Mouse (Mus musculus) cerebellum, adult 11 months (tissue): Measurements from ENCODE around the gene Snapc4.

Experiments used
- DNase-seq: peaks from one replicate; pipeline ENCODE4 v3.0.0; 2022

Snapc4 gene

GRCm38 (mm10) chr2:26372396-26372795, 8.1 kb downstream of the Snapc4 start:
- DNase-seq = no peak

GRCm38 (mm10) chr2:26368572-26368971, 11.9 kb downstream of the Snapc4 start:
- no peak for DNase-seq

GRCm38 (mm10) chr2:26367911-26368310, 12.5 kb downstream of the Snapc4 start:
- no peak for DNase-seq

DNA sequence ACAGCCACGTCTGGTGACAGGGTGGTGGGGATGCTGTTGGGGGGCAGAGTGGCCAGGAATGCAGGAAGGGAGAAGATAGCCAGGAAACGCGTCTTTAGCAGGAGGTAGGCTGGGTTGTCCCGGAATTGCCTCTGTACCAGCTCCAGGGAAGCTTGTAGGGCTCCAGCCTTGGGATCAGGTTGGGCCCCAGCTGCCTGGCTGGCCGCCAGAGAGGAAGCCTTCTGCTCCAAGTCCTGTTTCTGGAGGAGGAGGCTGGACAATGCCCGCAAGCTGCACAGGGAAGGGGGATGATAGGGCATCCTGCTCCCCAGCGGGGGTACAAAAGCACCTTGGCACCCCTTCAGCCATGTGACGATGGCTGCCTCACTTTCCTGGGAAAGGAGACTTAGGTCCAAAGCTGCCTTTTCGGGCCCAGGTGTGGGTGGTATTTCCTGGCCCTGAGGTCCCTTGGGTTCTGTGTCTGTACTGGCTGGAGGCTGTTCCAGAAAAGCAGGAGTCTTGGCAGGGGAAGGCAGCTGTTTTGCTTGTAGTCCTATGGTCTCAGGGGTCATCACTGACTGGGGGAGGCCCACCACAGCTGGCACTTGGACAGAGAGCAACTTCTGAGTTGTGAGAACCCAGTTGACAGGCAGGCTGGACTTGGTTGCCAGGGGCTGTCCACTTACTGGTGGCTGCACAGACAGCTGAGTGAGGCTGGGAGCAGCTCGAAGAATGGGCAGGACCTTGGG, 15.6 kb downstream of the Snapc4 start:
- DNase-seq = peak; percentile 69

- DNase-seq = no peak
Measured at GRCm38 (mm10) chr2:26363481-26363880, 17.0 kb downstream of the Snapc4 start.

DNA sequence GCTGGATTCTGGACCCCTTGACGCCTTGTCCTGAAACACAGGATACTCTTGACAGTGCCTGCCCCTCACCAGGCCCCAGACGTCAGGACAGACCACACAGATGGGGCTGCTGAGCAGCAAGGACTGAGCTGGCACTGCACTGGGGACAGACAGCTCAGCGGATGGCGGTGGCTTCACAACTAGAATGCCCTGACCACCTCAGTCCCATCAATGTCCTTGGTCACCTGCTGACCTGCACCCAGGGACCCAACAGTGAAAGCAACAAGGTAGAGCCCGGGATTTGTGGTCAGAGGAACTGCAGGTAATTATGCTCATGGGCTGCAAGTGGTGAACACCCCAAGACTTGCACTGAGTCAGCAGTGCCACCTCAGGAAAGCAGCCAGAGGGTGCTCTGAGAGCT, 17.5 kb downstream of the Snapc4 start:
- no peak for DNase-seq

DNA sequence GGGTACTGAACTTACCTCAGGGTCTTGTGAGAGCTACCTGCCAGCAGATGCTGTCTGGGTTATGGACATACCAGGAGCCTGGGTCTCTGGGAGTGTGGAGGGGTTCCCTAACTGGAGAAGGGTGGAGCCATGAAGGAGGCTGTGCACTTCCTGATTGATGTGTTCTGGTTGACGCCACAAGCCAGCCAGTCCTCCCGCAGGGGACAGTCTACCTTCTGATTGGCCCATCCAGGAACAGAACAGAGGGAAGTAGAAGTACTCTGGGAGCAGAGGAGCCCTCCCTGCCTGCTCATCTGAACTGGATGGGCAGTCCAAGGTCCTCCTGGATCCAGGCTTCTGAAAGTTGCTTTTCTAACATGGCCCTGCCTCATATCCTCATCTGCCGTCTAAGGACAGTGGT, 19.7 kb downstream of the Snapc4 start, which contains the start of gene Card9:
TSS of gene Card9 (minus strand) at position 147 of the 400 bp plus-strand sequence.
- no peak for DNase-seq

DNA sequence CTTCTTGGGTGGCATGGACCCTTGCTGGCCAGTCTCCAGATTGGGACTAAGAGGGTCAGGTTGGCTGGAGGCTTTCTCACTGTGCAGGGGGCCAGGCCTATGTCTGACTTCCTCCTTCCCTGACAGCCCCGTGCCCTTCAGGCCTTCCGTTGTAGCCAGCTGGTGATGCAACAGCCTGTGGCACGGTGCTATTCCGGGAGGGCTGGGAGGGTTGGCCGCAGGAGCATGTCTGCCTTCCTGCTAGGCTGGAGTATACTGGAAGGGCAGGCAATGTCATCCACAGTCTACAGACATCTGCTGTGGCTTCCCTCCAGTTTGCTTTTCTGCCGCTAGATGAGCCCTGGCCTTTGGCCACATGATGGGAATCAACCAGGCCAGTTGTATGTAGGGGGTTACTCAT, 20.5 kb downstream of the Snapc4 start:
- peak; percentile 21 for DNase-seq

GRCm38 (mm10) chr2:26358667-26359320, 21.7 kb downstream of the Snapc4 start:
- DNase-seq = no peak

DNA sequence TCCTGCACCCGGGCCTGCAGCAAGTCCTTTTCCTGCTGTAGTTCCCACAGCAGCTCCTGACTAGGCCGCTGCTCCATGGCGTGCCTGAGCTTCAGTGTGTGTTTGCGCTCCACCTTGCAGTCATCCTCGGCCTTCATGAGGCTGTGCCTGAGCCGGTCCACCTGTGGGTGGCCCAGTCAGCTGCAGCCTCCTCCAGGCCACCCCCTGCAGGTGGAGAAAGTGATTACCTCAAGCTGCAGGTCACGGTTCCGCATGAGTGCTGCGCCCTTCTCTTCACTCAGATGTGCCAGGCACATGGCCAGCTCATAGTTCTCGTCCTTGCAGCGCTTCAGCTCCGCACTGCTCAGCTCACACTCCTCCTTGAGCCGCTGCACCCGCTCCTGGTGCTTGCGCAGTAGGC, 23.0 kb downstream of the Snapc4 start:
- peak; percentile 31 for DNase-seq

DNA sequence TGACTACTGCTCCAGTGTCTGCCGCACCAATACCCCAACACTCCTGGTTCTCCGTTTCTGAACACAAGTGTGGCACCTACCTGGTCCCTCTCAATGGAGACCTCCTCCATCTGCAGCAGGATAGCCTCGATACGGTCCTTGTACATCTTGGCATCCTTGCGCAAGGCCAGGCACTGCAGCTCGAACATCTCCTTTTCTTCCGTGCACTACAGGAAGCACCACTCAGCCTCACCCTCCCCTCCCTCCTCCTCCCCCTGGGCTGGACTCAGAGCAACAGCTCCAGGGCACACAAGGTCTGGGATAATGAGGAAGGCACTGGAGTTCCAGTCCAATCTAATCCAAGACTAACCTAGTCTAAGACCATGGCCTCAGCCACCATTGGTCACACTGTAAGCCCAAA, 23.8 kb downstream of the Snapc4 start:
- DNase-seq = no peak

DNA sequence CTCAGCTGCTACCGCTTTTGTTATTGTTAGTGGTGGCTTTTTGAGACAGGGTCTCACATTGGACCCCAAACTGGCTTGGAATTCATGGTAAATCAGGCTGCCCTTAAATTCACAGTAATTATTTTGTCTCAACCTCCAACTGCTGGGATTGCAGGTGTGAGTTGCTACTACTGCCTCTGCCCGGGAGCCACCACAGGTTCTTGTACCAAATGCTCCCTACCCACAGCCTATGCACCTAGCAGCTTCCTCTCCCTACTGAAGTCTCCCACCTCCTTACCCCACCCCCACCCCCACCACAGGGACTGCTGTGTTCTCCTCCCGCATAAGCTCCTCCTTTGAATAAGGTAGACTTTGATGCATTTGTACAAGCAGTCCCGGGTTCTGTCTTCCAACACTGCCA, 24.2 kb downstream of the Snapc4 start:
- no peak for DNase-seq

GRCm38 (mm10) chr2:26354401-26354800, 26.1 kb downstream of the Snapc4 start:
- no peak for DNase-seq

DNA sequence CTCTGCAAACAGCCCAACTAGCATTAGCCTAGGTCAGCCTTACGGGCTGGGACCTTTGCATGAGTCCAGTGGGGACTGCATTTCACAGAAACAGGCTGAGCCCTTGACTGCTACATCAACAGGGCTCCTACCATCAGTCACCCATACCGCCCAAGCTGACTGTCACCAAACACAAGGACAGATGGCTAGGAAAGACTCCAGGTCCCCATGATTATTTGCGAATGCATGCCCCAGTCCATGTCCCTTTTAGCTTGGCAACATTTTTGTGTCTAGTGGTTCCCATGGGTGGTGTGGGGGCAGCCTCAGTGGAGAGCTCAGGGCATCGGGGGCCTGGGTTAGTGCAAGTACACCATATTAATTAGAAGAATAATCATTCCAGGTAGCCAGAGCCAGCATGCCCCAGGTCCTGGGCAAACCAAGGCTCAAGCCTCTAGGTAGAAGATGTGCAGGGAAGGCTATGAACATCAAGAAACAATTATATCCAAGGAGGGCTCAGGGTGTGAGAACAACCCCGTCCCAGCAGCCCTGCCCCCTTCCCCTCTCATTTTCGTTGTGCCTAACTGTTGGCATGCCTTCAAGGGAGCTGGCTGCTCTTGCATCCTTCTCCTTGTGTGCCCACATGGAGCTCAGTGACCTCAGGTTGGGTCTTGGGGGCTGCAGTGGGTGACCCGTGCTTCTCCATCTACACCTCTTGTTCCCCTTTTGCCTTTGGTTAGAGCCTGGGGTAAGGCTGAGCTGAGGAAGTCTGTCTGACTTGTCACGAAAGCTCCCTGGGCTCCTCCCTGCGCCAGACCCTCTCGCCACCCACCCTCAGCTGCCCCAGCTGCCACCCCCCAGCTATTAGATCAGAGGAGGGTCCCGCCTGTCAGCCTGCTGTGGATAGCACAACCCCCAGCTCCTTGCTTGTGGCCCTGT, 27.1 kb downstream of the Snapc4 start:
- DNase-seq = peak; percentile 49

GRCm38 (mm10) chr2:26352291-26352910, 28.1 kb downstream of the Snapc4 start:
- peak; percentile 54 for DNase-seq

GRCm38 (mm10) chr2:26351358-26352290, 28.8 kb downstream of the Snapc4 start, which contains the start of gene Dnlz:
TSS of gene Dnlz (minus strand) at chr2:26352110.
- DNase-seq = peak; percentile 93

DNA sequence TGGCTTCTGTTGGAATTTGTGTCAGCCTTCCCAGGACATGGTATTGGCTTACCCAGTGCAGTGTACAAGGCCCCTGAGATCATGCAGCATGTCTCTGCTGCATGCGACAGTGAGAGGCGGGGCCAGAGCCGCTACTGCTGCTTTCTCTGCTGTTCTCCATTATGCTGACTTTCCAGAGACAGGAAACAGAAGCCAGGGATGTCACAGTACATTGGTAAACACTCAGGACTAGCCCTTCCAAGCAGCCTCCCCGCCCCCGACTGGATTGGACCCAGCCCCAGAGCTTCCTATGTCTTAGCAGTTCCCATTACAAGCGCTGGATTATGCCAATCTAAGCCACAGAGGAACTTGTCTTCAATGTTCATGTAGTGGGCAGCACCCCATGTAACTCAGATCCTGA, 32.2 kb downstream of the Snapc4 start:
- no peak for DNase-seq

DNA sequence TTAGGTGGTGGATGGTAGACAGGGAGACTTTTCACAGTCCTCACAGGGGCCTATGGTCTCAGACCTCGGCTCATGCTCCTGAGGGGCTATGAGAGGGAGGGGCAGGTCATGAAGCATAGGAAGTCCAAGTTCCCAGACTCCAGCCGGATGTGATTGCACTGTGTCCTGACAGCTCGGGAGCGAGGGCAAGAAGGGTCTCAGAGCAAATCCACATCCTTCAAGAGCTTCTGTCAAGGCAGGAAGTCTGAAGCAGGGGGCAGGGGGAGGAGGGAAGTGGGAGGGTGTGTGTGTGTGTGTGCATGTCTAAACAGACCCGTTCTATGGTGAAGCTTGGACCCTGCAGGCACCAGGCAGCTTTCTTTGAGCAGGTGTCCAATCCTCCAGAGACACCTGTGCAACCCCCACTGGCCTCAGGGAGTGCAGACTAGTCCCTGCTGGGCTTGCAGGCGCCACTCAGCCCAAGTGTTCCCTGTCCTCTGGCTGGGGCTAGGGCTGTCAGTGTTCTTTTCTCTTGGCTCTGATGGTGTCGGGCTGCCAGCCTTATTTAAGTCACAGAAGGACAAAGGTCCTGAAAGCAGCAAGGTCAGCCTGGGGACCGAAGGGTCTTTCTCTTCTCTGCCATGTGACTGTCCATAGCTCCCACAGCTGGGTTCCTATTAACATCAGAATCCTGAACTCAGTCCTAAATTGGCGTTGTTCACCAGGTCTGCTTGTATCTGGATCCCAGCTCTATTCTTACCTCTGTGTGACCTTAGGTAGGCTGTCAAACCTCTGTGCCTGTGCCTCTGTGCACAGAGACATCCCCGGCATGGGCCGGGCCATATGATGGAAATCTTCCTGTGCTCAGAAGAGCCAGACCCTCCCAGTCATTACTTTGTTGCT, 37.6 kb downstream of the Snapc4 start:
- no peak for DNase-seq

GRCm38 (mm10) chr2:26342044-26342443, 38.4 kb downstream of the Snapc4 start:
- peak; percentile 72 for DNase-seq

- DNase-seq = no peak
Measured at GRCm38 (mm10) chr2:26341510-26341981, 38.9 kb downstream of the Snapc4 start.

- no peak for DNase-seq
Measured at GRCm38 (mm10) chr2:26339204-26339551, 41.3 kb downstream of the Snapc4 start.
